Mouse (Mus musculus) thymus, adult 2 months (tissue): ENCODE data around the gene Zcchc2.

ENCODE experiments used
- CTCF ChIP-seq: fragments of 200-500 bp; IDR thresholded peaks from 2 replicates; pipeline ENCODE4 v1.5.1; 2012; ENCODE audit warnings: mild to moderate bottlenecking, control low read depth, low read length, moderate library complexity, borderline replicate concordance; ENCODE audit not compliant: control insufficient read depth, poor library complexity, insufficient read depth; ENCODE audit errors: extremely low read depth
- POLR2A ChIP-seq: fragments of 200-500 bp; IDR thresholded peaks from 2 replicates; pipeline ENCODE4 v1.6.1; 2012; ENCODE audit warnings: mild to moderate bottlenecking, low read length, control low read depth, moderate library complexity; ENCODE audit not compliant: control insufficient read depth, poor library complexity, insufficient read depth; ENCODE audit errors: extremely low read depth

DNA sequence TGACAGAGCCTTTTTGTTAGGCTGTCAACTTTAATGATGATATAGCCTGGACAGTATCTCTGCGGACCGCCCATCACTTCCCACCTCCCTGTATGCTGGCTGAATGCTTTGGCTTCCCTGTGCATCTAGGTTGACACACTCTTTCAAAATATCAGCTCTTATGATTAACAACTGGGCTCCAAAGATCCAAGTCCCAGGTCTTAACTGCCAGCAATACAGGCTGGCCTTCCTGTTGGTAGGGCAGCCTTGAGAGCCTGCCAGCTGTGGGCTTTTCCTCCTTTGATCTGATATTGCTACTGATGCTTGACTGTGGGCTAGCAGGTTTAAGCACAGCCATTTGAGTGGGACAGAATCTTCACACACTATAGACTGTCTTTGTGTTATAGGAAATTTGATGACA lies 74.5 kb downstream of the Zcchc2 start:
- TF ChIP-seq POLR2A (no peak), CTCF (no peak)
